ENCODE assay signal across 8 mouse cellular contexts in the genomic region with DNA sequence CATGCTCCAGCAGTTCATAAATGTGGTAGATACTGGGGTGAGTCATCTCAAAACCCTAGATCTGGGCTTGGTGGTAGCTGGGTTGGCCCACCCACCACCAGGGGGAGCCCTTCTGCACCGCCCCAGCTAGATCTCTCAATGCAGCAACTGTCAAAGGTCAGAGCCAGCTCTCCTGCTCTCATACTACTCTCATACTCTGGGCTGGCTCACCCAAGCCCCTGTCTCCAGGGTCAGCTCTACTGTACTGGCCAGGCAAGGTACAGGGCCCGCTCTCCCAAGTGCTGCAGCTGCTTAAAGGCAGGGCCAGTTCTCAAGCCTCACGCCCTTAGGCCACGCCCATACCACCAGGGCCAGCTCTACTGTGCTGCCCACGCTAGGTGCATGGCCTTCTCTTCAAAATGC. TPM values are rescaled to one million over a fixed set of nuclear protein-coding genes. Genes with fewer than 3 reads are reported as not detected.
DNase-seq lines count a peak whose midpoint lies in the region; ATAC-seq and TF ChIP-seq lines count a peak whose summit lies in the region.

No protein-coding gene starts in this region.

- peaks cover 4% of the 10 kb centered on the region for H3K36me3 ChIP-seq in midbrain, embryonic 10.5 days
- no peaks in the 10 kb centered on the region; the same call in 1 of the 2 replicates for H3K36me3 ChIP-seq in midbrain, embryonic 16.5 days (ENCODE audit: control insufficient read depth, insufficient read depth, low read length)
- peaks cover under 1% of the 10 kb centered on the region; the same call in 1 of the 2 replicates for H3K36me3 ChIP-seq in limb, embryonic 13.5 days
- H3K36me3 ChIP-seq in thymus, adult 2 months (ENCODE audit: control insufficient read depth, insufficient read depth, low read length) = no peaks in the 10 kb centered on the region

- H3K9me3 ChIP-seq in midbrain, embryonic 10.5 days (replicated peaks) = no peaks in the 10 kb centered on the region; the same call in 1 of the 2 replicates
- no peaks in the 10 kb centered on the region for H3K9me3 ChIP-seq in midbrain, embryonic 16.5 days (replicated peaks; ENCODE audit: control insufficient read depth, low read length, poor library complexity, severe bottlenecking)
- no peaks in the 10 kb centered on the region for H3K9me3 ChIP-seq in limb, embryonic 13.5 days

- peak; percentile 93 for TF ChIP-seq CTCF in bone marrow, adult 2 months (IDR thresholded peaks at IDR 0.05; ENCODE audit: control insufficient read depth, insufficient read depth, low read length)
- peak; percentile 26; the same call in 1 of the 2 replicates for TF ChIP-seq CTCF in embryonic fibroblast, embryonic 13.5 days (IDR thresholded peaks at IDR 0.05; ENCODE audit: borderline replicate concordance, insufficient read depth, low read length)
- peak; percentile 95 for TF ChIP-seq CTCF in thymus, adult 2 months (IDR thresholded peaks at IDR 0.05; ENCODE audit: borderline replicate concordance, control insufficient read depth, extremely low read depth, insufficient read depth, low read length, poor library complexity)

- no peak; the same call in 1 of the 2 replicates for ATAC-seq in midbrain, embryonic 16.5 days
- ATAC-seq in limb, embryonic 13.5 days (ENCODE audit: low FRiP score, low read depth) = peak; percentile 28; the same call in 1 of the 2 replicates
- ATAC-seq in monocyte, adult 5-6 weeks (replicated peaks; ENCODE audit: insufficient number of reproducible peaks, low FRiP score, low TSS enrichment, poor library complexity, severe bottlenecking) = peak; percentile 95

- peak; percentile 16; the same call in 1 of the 2 replicates for TF ChIP-seq POLR2A in bone marrow, adult 2 months (IDR thresholded peaks at IDR 0.05; ENCODE audit: borderline replicate concordance, control insufficient read depth, low read depth, low read length)
- TF ChIP-seq POLR2A in embryonic fibroblast, embryonic 13.5 days (IDR thresholded peaks at IDR 0.05; ENCODE audit: low read depth, low read length) = no peak
- no peak for TF ChIP-seq POLR2A in thymus, adult 2 months (IDR thresholded peaks at IDR 0.05; ENCODE audit: control insufficient read depth, extremely low read depth, insufficient read depth, low read length, poor library complexity)

- no peak overlapping the region for H3K4me3 ChIP-seq in midbrain, embryonic 10.5 days
- H3K4me3 ChIP-seq in midbrain, embryonic 16.5 days (ENCODE audit: low read depth, low read length) = no peak overlapping the region
- H3K4me3 ChIP-seq in bone marrow, adult 2 months (replicated peaks; ENCODE audit: control insufficient read depth, low read depth, low read length) = peak overlapping the region; percentile 29
- H3K4me3 ChIP-seq in embryonic fibroblast, embryonic 13.5 days (ENCODE audit: insufficient read depth, low read length) = no peak overlapping the region
- no peak overlapping the region for H3K4me3 ChIP-seq in limb, embryonic 13.5 days
- H3K4me3 ChIP-seq in thymus, adult 2 months (ENCODE audit: control insufficient read depth, insufficient read depth, low read length) = no peak overlapping the region

- H3K4me1 ChIP-seq in midbrain, embryonic 10.5 days = no peaks in the 10 kb centered on the region
- H3K4me1 ChIP-seq in midbrain, embryonic 16.5 days (ENCODE audit: control insufficient read depth, insufficient read depth, low read length) = no peaks in the 10 kb centered on the region
- no peaks in the 10 kb centered on the region for H3K4me1 ChIP-seq in bone marrow, adult 2 months (ENCODE audit: control insufficient read depth, insufficient read depth, low read length)
- H3K4me1 ChIP-seq in embryonic fibroblast, embryonic 13.5 days (ENCODE audit: control insufficient read depth, insufficient read depth, low read length) = no peaks in the 10 kb centered on the region
- no peaks in the 10 kb centered on the region for H3K4me1 ChIP-seq in limb, embryonic 13.5 days
- no peaks in the 10 kb centered on the region for H3K4me1 ChIP-seq in thymus, adult 2 months (replicated peaks; ENCODE audit: control insufficient read depth, insufficient read depth, low read length)

- no peak overlapping the region for H3K4me2 ChIP-seq in midbrain, embryonic 16.5 days (ENCODE audit: low read length)
- no peak overlapping the region for H3K4me2 ChIP-seq in limb, embryonic 13.5 days (replicated peaks)

- peak; percentile 44 for DNase-seq in midbrain, embryonic 10.5 days (ENCODE audit: low spot score)
- peak; percentile 45 for DNase-seq in heart, postnatal 25 days (ENCODE audit: low spot score)
- DNase-seq in thymus, adult 2 months = peak; percentile 80

- intact Hi-C loops in heart, postnatal 25 days (cut with DNase I) = loop anchor here (2.0 to 5.0 kb wide), 3 partner anchors 59 to 152 kb away; a partner anchor contains a TSS

- 0 out of 2 replicates have a peak, but pooled peaks cover 3% of the 10 kb centered on the region for H3K27me3 ChIP-seq in midbrain, embryonic 10.5 days (ENCODE audit: low read depth, poor library complexity, severe bottlenecking)
- H3K27me3 ChIP-seq in midbrain, embryonic 16.5 days (ENCODE audit: control insufficient read depth, insufficient read depth, low read depth, low read length) = no peaks in the 10 kb centered on the region
- no peaks in the 10 kb centered on the region for H3K27me3 ChIP-seq in limb, embryonic 13.5 days
- no peaks in the 10 kb centered on the region for H3K27me3 ChIP-seq in thymus, adult 2 months (ENCODE audit: control insufficient read depth, insufficient read depth, low read length)

- no peak overlapping the region for H3K27ac ChIP-seq in midbrain, embryonic 10.5 days (replicated peaks)
- no peak overlapping the region for H3K27ac ChIP-seq in midbrain, embryonic 16.5 days (ENCODE audit: low read length)
- no peak overlapping the region for H3K27ac ChIP-seq in bone marrow, adult 2 months (ENCODE audit: control insufficient read depth, insufficient read depth, low read depth, low read length, poor library complexity)
- H3K27ac ChIP-seq in embryonic fibroblast, embryonic 13.5 days (ENCODE audit: insufficient read depth, low read length) = no peak overlapping the region
- H3K27ac ChIP-seq in limb, embryonic 13.5 days = no peak overlapping the region
- no peak overlapping the region for H3K27ac ChIP-seq in thymus, adult 2 months (ENCODE audit: control insufficient read depth, insufficient read depth, low read length)

- no peak overlapping the region for H3K9ac ChIP-seq in midbrain, embryonic 16.5 days (ENCODE audit: low read depth, low read length)
- no peak overlapping the region for H3K9ac ChIP-seq in limb, embryonic 13.5 days

- 61% methylated on average over 5 of the region's 5 CpGs for WGBS in midbrain, embryonic 10.5 days
- 70% methylated on average over 5 of the region's 5 CpGs for WGBS in midbrain, embryonic 16.5 days
- 48% methylated on average over 5 of the region's 5 CpGs for WGBS in bone marrow, adult 2 months
- WGBS in limb, embryonic 13.5 days = 51% methylated on average over 5 of the region's 5 CpGs
- WGBS in thymus, adult 2 months = 62% methylated on average over 5 of the region's 5 CpGs

RNA-seq across cellular contexts. Expression of a gene that starts 13.5 kb away (rescaled TPM):
- polyA plus RNA-seq in midbrain, embryonic 10.5 days (2016; fragmentation: Nextera tagmentation; extraction: Ambion mirVana) = 30.4 and 32.8 TPM in 2 replicates
- 35.9 and 38.5 TPM in 2 replicates for polyA plus RNA-seq in midbrain, embryonic 16.5 days (2015; fragmentation: Nextera tagmentation; extraction: Ambion mirVana)
- polyA plus RNA-seq in bone marrow, adult 2 months (2011; ENCODE audit: insufficient read depth, insufficient read length, low replicate concordance, missing spikeins) = 6.6 and 13.8 TPM in 2 replicates
- polyA plus RNA-seq in embryonic fibroblast, embryonic 13.5 days (2011; ENCODE audit: insufficient read length, low read depth, missing spikeins) = 16.3 and 22.5 TPM in 2 replicates
- 10 to 100 TPM; 20.5 to 24.7 TPM for total RNA-seq in heart, postnatal 25 days (2021)
- polyA plus RNA-seq in limb, embryonic 13.5 days (2015; fragmentation: Nextera tagmentation; extraction: Ambion mirVana) = 22.2 and 25.2 TPM in 2 replicates
- total RNA-seq in monocyte, adult 5-6 weeks (2017) = 37.0 to 42.6 TPM (median 39.9 TPM) in 3 replicates
- 87.1 and 106 TPM in 2 replicates for polyA plus RNA-seq in thymus, adult 2 months (2012; rRNA removed)

RNA-seq across cellular contexts. Expression of a gene that starts 13.5 kb away (rescaled TPM):
- 3.5 and 4.2 TPM in 2 replicates for polyA plus RNA-seq in midbrain, embryonic 10.5 days (2016; fragmentation: Nextera tagmentation; extraction: Ambion mirVana)
- 2.6 and 3.0 TPM in 2 replicates for polyA plus RNA-seq in midbrain, embryonic 16.5 days (2015; fragmentation: Nextera tagmentation; extraction: Ambion mirVana)
- polyA plus RNA-seq in bone marrow, adult 2 months (2011; ENCODE audit: insufficient read depth, insufficient read length, low replicate concordance, missing spikeins) = 1.1 and 1.9 TPM in 2 replicates
- polyA plus RNA-seq in embryonic fibroblast, embryonic 13.5 days (2011; ENCODE audit: insufficient read length, low read depth, missing spikeins) = 1.1 and 1.8 TPM in 2 replicates
- total RNA-seq in heart, postnatal 25 days (2021) = under 1 TPM; 0.39 to 0.64 TPM
- polyA plus RNA-seq in limb, embryonic 13.5 days (2015; fragmentation: Nextera tagmentation; extraction: Ambion mirVana) = 1.9 and 2.3 TPM in 2 replicates
- 0.29 to 1.6 TPM in 2 of 3 replicates, not detected in the other for total RNA-seq in monocyte, adult 5-6 weeks (2017)
- 0.26 and 0.43 TPM in 2 replicates for polyA plus RNA-seq in thymus, adult 2 months (2012; rRNA removed)

RNA-seq across cellular contexts. Expression of a gene that starts 18.8 kb away (rescaled TPM):
- polyA plus RNA-seq in midbrain, embryonic 10.5 days (2016; fragmentation: Nextera tagmentation; extraction: Ambion mirVana) = 26.7 and 32.2 TPM in 2 replicates
- polyA plus RNA-seq in midbrain, embryonic 16.5 days (2015; fragmentation: Nextera tagmentation; extraction: Ambion mirVana) = 93.3 and 104 TPM in 2 replicates
- polyA plus RNA-seq in bone marrow, adult 2 months (2011; ENCODE audit: insufficient read depth, insufficient read length, low replicate concordance, missing spikeins) = 4.9 and 6.2 TPM in 2 replicates
- 22.5 and 30.2 TPM in 2 replicates for polyA plus RNA-seq in embryonic fibroblast, embryonic 13.5 days (2011; ENCODE audit: insufficient read length, low read depth, missing spikeins)
- total RNA-seq in heart, postnatal 25 days (2021) = 10 to 100 TPM; 39.1 to 45.6 TPM
- polyA plus RNA-seq in limb, embryonic 13.5 days (2015; fragmentation: Nextera tagmentation; extraction: Ambion mirVana) = 29.2 and 31.6 TPM in 2 replicates
- total RNA-seq in monocyte, adult 5-6 weeks (2017) = 0.58 to 0.75 TPM in 2 of 3 replicates, not detected in the other
- polyA plus RNA-seq in thymus, adult 2 months (2012; rRNA removed) = 2.5 and 3.4 TPM in 2 replicates

RNA-seq across cellular contexts. Expression of a gene that starts 58.5 kb away (rescaled TPM):
- 354 and 383 TPM in 2 replicates for polyA plus RNA-seq in midbrain, embryonic 10.5 days (2016; fragmentation: Nextera tagmentation; extraction: Ambion mirVana)
- 241 and 245 TPM in 2 replicates for polyA plus RNA-seq in midbrain, embryonic 16.5 days (2015; fragmentation: Nextera tagmentation; extraction: Ambion mirVana)
- polyA plus RNA-seq in bone marrow, adult 2 months (2011; ENCODE audit: insufficient read depth, insufficient read length, low replicate concordance, missing spikeins) = 186 and 240 TPM in 2 replicates
- 259 and 260 TPM in 2 replicates for polyA plus RNA-seq in embryonic fibroblast, embryonic 13.5 days (2011; ENCODE audit: insufficient read length, low read depth, missing spikeins)
- total RNA-seq in heart, postnatal 25 days (2021) = 10 to 100 TPM; 59.5 to 71.5 TPM
- 379 and 400 TPM in 2 replicates for polyA plus RNA-seq in limb, embryonic 13.5 days (2015; fragmentation: Nextera tagmentation; extraction: Ambion mirVana)
- total RNA-seq in monocyte, adult 5-6 weeks (2017) = 366 to 443 TPM (median 393 TPM) in 3 replicates
- polyA plus RNA-seq in thymus, adult 2 months (2012; rRNA removed) = 5.4 and 6.9 TPM in 2 replicates

Comparison
In these comparisons a context has a peak if more than half of its experiments do, and no peak if none do; other contexts are left out.
1. CTCF ChIP-seq: peak in every context shown above with its lines; median percentile 95 in thymus, adult 2 months; 93 in bone marrow, adult 2 months; 26 in embryonic fibroblast, embryonic 13.5 days.